Mouse (Mus musculus): ENCODE results near the gene Angptl2. TPM values are rescaled to one million over a fixed set of nuclear protein-coding genes. Genes with fewer than 3 reads are reported as not detected.

Angptl2 gene
- 1 to 10 TPM; 4.7 to 7.2 TPM for total RNA-seq (2021)

DNA sequence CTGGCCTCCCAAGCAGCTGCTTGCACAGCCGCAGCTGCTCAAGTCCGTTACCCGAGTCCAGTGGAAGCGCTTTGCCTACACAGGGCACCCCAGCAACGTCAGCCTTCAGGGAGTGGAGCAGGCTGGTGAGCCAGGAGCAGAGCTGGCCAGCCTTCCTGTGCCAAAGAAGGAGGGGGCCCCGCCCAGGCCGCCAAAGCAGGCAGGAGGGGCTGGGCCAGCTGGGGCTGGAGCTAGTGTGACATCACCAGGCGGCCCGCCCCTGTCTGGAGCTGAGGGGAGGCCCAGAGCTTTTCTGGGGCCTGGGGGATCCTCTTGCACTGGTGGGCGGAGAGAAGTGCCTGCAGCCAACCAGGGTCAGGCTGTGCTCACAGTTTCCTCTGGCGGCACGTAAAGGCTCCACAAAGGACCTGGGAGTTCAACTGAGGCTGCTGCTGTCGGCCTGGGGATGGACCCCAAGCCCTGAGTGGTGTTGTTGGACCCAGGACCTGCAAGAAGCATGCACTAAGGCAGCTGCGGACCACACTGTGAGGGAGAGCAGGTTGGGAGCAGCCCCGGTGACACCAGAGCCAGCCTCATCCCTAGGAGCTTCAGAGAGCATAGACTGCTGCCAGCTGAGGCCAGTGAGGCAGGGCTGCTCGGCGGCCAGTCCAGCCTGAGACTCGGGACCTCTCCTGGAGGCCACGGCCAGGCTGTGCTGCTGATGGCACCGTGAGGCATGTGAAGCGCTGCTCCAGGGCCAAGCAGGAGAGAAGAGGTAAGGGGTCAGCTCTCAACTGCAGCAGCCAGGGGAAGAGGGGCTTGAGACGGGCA lies at the start of gene Angptl2:
Gene Angptl2, plus strand, starts transcription at position 370 of the 810 bp plus-strand sequence.
- peak; percentile 95 for DNase-seq
- intact Hi-C loops (cut with DNase I), result no loop called here

DNA sequence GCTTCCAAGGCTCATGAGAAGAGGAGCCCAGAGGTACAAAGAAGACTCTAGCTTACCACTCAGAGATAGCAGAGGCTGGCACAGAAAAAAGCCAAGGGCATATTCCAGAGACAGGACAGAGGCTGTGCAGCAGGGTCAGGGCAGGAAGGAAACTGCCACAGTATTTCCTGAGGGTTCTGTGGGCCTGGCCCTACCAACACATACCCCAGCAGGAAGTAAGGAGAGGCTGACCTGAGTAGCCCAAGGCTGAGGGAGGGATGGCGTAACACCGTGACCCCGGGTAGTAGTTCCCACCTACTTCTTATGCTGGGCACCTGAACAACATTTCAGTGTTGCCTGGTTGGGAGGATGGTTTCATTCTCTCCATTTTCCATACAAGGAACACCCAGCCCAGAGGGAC lies 48.8 kb upstream of the Angptl2 start:
- no peak for DNase-seq
- intact Hi-C loops (cut with DNase I), result no loop called here

GRCm38 (mm10) chr2:33169445-33169844 lies 46.4 kb upstream of the Angptl2 start:
- no peak for DNase-seq
- intact Hi-C loops (cut with DNase I), result no loop called here

- intact Hi-C loops (cut with DNase I), result no loop called here
Measured at GRCm38 (mm10) chr2:33170777-33171565, 44.9 kb upstream of the Angptl2 start.

DNA sequence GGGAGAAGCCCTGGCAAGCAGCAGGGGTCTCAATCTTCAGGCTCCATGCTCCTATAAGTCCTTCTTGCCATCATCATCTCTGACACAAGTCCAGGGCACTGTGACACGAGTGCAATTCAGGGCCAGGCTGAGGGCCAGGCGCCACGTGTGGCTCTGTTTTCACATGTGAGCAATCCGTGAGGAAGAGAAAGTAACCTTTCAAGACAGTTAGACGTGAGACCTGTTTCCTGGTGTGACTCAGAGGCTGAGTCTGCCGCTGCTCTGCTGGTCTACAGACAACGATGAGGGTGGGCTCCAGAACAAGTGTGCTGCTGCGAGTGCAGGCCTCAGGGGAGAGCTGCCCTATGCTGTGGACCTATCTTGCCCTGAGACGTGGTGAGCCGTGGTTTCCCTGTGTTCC lies 42.7 kb upstream of the Angptl2 start:
- intact Hi-C loops (cut with DNase I), result no loop called here
- no peak for DNase-seq

More at GRCm38 (mm10) chr2:33170777-33171565, 44.9 kb upstream of the Angptl2 start:
- DNase-seq, result no peak

DNA sequence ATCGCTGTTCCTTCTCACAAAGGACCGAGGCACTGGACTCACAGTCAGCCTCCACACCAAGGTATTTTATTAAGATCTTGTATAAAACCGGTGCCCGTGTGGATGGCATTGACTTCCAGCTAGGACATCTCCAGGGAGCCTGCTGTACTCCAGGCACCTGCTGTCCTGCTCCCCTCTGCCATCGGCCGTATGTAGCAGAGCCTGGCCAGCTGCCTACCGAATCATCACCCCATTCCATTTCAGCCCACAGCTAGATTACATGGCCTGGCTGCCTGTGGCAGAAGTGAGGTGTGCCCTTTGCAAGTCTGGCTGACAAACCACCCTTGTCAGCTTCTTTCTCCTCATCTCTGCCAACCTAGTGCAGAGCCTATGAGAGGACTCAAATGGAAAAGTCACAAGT lies 42.2 kb upstream of the Angptl2 start:
- peak; percentile 43 for DNase-seq
- intact Hi-C loops (cut with DNase I), result no loop called here

DNA sequence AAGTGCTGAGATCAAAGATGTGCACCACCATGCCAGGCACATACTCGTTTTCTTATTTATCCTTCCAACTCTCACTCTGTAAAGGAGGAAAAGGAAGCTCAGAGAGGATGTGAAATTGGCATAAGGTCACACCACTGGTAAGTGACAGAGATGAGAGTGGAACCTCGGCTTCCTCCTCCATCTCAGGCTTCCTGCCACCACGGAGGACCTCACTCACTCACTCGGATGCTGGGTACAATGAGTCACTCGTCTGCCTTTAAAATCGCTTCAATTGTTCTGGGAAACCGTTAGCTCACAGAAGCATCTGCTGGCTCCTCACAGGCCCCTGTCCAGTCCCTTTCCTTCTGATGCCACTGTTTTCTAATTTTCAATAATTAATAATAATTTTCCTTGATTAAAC lies 39.4 kb upstream of the Angptl2 start:
- DNase-seq, result no peak
- intact Hi-C loops (cut with DNase I), result no loop called here

- no peak for DNase-seq
- intact Hi-C loops (cut with DNase I), result no loop called here
Measured at GRCm38 (mm10) chr2:33176921-33177320, 38.9 kb upstream of the Angptl2 start.

- DNase-seq, result no peak
- intact Hi-C loops (cut with DNase I), result no loop called here
Measured at GRCm38 (mm10) chr2:33177443-33178242, 38.2 kb upstream of the Angptl2 start.

DNA sequence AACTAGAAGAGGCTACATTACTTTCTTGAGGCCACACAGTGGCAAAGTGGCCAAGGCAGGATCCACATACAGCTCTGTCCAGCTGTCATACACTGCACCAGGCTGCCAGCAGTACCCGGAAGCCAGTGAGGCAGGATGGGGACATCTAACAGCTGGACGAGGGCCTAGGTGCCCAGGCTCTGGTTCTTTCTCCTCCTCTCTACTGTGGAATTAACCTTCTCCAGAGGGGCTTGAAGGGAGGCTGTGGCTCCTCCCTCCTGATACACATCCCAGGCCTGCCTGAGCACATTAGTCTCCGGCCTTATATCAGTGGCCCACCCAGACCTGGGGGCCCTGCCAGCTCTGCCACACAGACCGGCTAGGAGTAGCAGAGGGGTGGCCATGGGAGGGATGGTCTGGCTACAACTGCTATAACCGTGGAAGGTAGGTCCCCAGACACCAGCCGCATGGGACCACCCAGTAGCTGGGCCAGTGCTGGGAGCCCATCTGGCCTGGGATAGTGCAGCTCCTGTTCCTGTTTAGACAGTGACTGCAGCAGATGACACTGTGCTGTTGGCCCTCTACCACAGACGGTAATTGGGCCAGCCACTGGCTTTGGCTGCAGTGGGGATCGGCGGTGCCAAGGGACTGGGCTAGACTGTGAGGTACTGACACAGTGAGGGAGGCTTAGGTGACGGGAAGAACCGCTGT lies 37.5 kb upstream of the Angptl2 start:
- intact Hi-C loops (cut with DNase I), result no loop called here
- peak; percentile 92 for DNase-seq

- peak; percentile 67 for DNase-seq
- intact Hi-C loops (cut with DNase I), result no loop called here
Measured at GRCm38 (mm10) chr2:33179171-33179929, 36.5 kb upstream of the Angptl2 start.

GRCm38 (mm10) chr2:33179930-33180630 lies 35.8 kb upstream of the Angptl2 start:
- no peak for DNase-seq
- intact Hi-C loops (cut with DNase I), result loop anchor here (10.0 kb wide), 1 partner anchor 145 kb away; no protein-coding TSS in a partner anchor

- no peak for DNase-seq
- intact Hi-C loops (cut with DNase I), result loop anchor here (10.0 kb wide), 1 partner anchor 141 kb away; no protein-coding TSS in a partner anchor
Measured at GRCm38 (mm10) chr2:33183321-33183720, 32.5 kb upstream of the Angptl2 start.

- no peak for DNase-seq
- intact Hi-C loops (cut with DNase I), result loop anchor here (10.0 kb wide), 1 partner anchor 140 kb away; no protein-coding TSS in a partner anchor
Measured at GRCm38 (mm10) chr2:33184641-33185040, 31.2 kb upstream of the Angptl2 start.

DNA sequence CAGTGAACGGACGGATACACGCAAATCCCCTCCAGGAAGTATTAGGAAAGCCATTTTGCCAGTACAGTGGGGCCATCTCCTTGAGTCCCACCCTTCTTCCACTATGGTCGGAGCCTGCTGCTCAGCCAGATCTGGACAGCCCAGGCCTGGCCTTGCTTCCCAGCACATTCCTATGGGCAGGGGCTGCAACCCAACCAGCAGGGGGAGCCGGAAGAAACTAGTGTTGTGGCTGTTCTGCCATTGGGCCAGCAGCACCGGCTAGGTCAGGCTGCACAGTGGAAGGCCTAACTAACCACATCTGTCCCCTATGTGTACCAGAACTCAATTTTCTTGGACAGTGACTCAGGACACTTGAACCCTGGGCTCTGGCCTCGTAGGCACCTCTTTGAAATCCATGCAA lies 30.6 kb upstream of the Angptl2 start:
- intact Hi-C loops (cut with DNase I), result loop anchor here (10.0 kb wide), 1 partner anchor 140 kb away; no protein-coding TSS in a partner anchor
- DNase-seq, result no peak

- intact Hi-C loops (cut with DNase I), result loop anchor here (10.0 kb wide), 1 partner anchor 138 kb away; no protein-coding TSS in a partner anchor
- DNase-seq, result no peak
Measured at GRCm38 (mm10) chr2:33186505-33186904, 29.4 kb upstream of the Angptl2 start.

DNA sequence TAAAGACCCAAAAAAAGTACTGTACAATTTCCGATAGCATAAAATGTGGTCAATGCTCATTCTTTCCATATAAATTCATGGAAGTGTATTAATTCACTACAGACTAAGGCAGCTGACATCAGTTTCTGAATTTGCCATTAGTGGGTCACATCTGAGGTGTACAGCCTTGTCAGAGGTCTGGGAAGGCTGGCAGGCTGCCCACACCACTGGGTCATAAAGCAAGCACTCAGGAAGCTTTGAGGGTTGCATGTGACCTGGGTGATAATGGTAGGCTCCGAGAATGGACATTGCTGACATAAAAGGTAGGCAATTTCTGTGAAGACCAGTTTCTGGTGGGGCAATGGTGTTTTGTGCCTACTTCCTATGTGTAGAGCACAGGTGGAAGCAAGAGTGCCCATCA lies 28.0 kb upstream of the Angptl2 start:
- intact Hi-C loops (cut with DNase I), result loop anchor here (10.0 kb wide), 1 partner anchor 137 kb away; no protein-coding TSS in a partner anchor
- DNase-seq, result no peak

DNA sequence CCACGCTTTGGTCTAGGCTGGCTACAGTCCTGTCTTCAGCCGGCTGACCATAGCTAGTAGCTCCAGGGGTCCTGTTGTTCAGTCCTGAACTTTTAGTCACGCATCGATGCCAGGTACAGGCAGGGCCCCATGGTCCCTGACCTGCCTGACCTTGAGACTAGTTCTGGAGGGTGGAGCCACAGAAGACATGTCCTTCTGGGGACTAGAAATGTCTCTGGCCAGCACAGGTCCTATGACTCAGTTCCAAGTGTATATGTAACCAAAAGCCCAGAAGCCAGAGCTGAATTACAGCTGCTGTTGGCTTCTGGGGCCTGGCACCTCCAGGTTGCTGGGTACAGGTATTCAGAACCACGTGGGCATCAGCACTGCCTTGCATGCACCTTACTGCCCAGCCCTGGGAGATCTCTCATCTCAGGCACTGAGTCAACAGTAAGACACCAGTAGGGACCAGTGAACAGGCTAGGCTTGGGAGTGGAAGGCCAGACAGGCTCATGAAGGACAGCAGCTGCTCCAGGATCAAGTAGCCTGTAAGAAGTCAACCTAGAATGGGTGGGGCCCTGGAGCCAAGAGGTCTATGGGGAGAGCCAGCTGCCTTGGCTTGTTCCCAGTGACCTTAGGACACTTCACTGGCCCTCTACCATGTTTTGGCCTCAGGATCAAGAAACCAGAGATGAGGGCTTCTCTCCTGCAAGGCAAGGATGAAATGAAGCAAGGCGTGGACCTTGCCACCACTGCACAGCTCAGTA lies 26.8 kb upstream of the Angptl2 start:
- DNase-seq, result no peak
- intact Hi-C loops (cut with DNase I), result loop anchor here (10.0 kb wide), 1 partner anchor 136 kb away; no protein-coding TSS in a partner anchor
